Mouse (Mus musculus): Measurements from ENCODE around the gene Wfdc3.

DNA sequence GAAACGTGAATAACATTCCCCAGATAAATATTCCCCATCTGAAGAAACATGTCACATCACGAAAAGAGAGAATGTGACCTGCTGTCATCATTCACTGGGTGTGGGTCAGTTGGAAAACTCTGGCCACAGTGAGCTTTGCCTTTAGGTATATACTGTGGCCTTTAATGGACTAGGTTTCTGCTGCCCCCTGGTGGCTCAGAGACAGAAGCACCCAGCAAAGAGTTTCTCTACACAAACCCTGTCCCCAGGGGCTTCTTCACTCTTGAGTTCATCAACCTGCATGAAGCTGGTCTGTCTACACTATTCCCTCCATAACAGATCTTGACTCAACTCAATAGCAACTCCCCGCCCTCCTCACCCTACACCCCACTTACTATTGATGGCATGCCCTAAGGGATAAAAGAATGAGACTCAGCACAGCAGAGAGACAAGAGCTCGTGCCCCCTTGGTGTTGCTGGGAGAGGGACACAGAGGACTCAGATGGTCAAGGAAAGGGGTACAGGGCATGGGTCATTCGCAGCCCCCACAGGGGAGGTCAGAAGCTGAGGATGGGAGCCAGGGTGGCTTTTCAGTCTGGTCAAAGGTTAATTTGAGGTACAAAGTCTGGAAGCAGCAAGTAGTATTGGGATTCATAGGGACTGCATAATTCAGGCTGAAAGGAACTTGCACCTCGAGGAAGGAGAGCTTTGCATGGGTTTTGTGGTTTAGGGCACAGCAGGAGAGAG is 19.7 kb downstream of the Wfdc3 start:
- TF ChIP-seq POLR2A (IDR thresholded peaks at IDR 0.05; ENCODE audit: borderline replicate concordance, low read depth, low read length) (no peak), CTCF (IDR thresholded peaks at IDR 0.05; ENCODE audit: low read depth, low read length) (peak; percentile 73)

All from bone marrow macrophage, adult 2 months (primary cell).